Mouse (Mus musculus) ovary, postnatal 36 days (tissue): ENCODE data around the gene Haao.

ENCODE experiments used
- DNase-seq: peaks from one replicate; pipeline ENCODE4 v3.0.0; 2022; ENCODE audit warnings: low spot score, mixed read lengths

Gene Haao

GRCm38 (mm10) chr17:83834120-83834519 is 13.6 kb downstream of the Haao start:
- no peak for DNase-seq

- no peak for DNase-seq
Measured at GRCm38 (mm10) chr17:83830616-83831292, 17.0 kb downstream of the Haao start.

- DNase-seq: no peak
Measured at GRCm38 (mm10) chr17:83829356-83829755, 18.4 kb downstream of the Haao start.

GRCm38 (mm10) chr17:83823835-83824234 is 23.9 kb downstream of the Haao start:
- DNase-seq: no peak

- no peak for DNase-seq
Measured at GRCm38 (mm10) chr17:83821876-83822275, 25.9 kb downstream of the Haao start.

GRCm38 (mm10) chr17:83820701-83821100 is 27.1 kb downstream of the Haao start:
- DNase-seq: no peak

- DNase-seq: no peak
Measured at GRCm38 (mm10) chr17:83819503-83819902, 28.3 kb downstream of the Haao start.

GRCm38 (mm10) chr17:83816996-83817395 is 30.8 kb downstream of the Haao start:
- no peak for DNase-seq

- DNase-seq: no peak
Measured at GRCm38 (mm10) chr17:83813050-83813449, 34.7 kb downstream of the Haao start.

- DNase-seq: no peak
Measured at GRCm38 (mm10) chr17:83812200-83812944, 35.4 kb downstream of the Haao start.

- DNase-seq: no peak
Measured at GRCm38 (mm10) chr17:83810285-83810684, 37.5 kb downstream of the Haao start.

- DNase-seq: no peak
Measured at GRCm38 (mm10) chr17:83809197-83809829, 38.5 kb downstream of the Haao start.

- DNase-seq: no peak
Measured at GRCm38 (mm10) chr17:83808476-83809098, 39.2 kb downstream of the Haao start.

GRCm38 (mm10) chr17:83807778-83808398 is 39.9 kb downstream of the Haao start:
- peak; percentile 38 for DNase-seq

- DNase-seq: no peak
Measured at GRCm38 (mm10) chr17:83807345-83807744, 40.4 kb downstream of the Haao start.

GRCm38 (mm10) chr17:83805078-83805477 is 42.7 kb downstream of the Haao start:
- DNase-seq: no peak

GRCm38 (mm10) chr17:83803987-83804386 is 43.8 kb downstream of the Haao start:
- no peak for DNase-seq

GRCm38 (mm10) chr17:83799506-83800050 is 48.2 kb downstream of the Haao start:
- no peak for DNase-seq

GRCm38 (mm10) chr17:83795121-83795520 is 52.6 kb downstream of the Haao start:
- no peak for DNase-seq

GRCm38 (mm10) chr17:83792388-83792787 is 55.4 kb downstream of the Haao start:
- DNase-seq: no peak

- DNase-seq: no peak
Measured at GRCm38 (mm10) chr17:83790158-83790557, 57.6 kb downstream of the Haao start.

GRCm38 (mm10) chr17:83786418-83786817 is 61.3 kb downstream of the Haao start:
- DNase-seq: no peak
